Mouse (Mus musculus) adrenal gland, postnatal 4 days (tissue): ENCODE measurements around the gene Clec4b2. TPM values are rescaled to one million over a fixed set of nuclear protein-coding genes. Genes with fewer than 3 reads are reported as not detected.
"Not testable (repeated sequence)": the region's sequence is repeated elsewhere in the genome, so short reads cannot be mapped to it uniquely, and the experiment has no call there.

Experiments used
- DNase-seq, 2 experiments: peaks; one replicate each; pipeline ENCODE4 v3.0.0; 2021 to 2022; ENCODE audit warnings: low spot score in 2 of 2, mixed read lengths in 2 of 2
- long read RNA-seq, 2 experiments: library from polyadenylated mRNA; stranded (forward); transcript quantifications; one replicate each; pipeline ENCODE4 v2.0.0; 2021
- total RNA-seq, 2 experiments: library from RNA; stranded (reverse); gene quantifications; 2 replicates each; pipeline ENCODE4 v1.2.3; 2021

Clec4b2 gene
- total RNA-seq: under 1 TPM in 1 of 2 experiments, not detected in 1; 0.34 TPM
- long read RNA-seq, experiment 1: 0 reads
- long read RNA-seq, experiment 2: 0 reads

DNA sequence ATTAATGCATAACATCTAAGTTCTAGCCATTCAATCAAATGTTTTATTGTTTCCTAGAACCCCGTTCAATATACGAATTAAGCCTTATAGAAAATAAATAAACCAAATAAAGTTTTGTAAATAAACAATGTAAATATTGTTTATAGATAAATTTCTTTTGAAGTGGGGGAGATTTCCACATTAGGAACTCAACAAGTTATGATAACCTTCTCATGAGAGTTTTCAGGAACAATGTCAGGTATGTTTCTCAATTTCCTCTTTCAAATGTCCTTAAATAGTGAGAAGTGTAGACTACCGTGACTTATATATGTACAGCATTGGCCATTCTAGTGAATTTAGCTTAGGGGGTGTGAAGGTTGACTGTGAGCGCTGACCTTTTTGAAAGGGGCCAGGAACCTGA, at the start of gene Clec4b2:
Gene Clec4b2, plus strand, starts transcription at position 301 of the 400 bp plus-strand sequence.
- DNase-seq: no peak

DNA sequence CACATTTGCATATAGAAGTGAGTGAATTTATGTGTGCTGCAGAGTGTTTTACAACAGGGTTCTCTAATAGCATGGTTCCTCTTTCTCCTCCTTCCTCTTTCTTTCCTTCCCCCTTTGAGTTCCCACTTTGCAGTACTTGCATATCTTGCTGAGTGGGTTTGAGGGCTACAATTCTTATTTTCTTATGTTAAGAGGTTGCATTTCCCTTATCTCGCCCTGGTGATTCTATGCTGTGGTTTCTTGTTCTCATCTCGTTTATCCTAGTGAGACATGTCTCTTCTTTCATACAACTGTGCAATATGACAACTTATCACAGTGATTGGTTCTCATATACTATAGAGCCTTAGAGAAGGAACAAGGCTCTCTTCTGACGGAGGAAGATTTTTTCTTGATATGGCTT, 49.5 kb upstream of the Clec4b2 start:
- DNase-seq: no peak

DNA sequence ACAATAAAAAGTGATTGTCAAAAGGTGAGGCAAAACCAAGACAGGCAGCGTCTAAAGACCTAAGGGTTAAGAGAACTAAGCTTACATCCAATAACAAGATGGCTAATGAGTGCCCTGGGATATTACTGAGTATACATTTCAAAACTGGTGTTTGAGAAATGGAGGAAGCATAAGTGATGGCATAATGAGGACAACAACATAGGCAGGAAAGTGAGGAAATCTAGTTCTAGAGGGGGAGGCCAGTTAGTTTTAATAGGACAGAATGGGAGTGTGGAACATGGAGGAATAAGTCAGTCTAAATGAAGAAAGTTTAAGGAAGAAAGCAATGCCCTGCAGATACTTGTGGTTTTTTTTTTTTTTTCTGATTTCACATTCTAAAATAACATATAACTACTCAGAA, 45.5 kb upstream of the Clec4b2 start:
- DNase-seq: no peak

DNA sequence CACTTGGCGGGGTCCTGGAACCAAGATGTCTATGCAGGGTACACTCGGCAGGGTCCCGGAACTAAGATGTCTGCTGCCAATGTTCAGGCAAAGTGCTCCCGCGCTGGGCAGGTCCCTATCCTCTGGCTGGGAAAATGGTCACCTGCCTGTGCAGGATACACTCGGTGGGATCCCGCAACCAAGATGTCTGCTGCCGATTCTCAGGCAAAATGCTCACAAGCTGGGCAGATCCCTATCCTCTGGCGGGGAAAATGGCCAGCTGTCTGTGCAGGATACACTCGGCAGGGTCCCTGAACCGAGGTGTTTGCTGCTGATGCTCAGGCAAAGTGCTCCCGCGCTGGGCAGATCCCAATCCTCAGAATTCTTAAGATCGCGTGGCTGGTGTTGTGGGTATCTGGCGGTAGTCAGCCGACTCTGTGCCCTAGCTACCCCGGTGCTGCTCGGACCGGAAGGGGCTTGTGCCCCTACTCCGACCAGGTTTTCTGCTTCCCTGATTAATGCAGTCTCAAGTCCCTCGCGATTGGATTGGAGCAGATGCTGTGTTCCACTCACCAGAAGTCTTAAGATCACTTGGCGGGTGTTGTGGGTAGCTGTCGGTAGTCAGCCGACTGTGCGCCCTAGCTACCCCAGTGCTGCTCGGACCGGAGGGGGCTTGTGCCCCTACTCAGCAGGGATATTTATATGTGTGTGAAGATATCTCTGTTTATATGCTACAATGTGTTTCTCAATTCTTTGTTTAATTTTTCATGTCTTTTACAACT, 34.7 kb upstream of the Clec4b2 start:
- not testable (repeated sequence) for DNase-seq

DNA sequence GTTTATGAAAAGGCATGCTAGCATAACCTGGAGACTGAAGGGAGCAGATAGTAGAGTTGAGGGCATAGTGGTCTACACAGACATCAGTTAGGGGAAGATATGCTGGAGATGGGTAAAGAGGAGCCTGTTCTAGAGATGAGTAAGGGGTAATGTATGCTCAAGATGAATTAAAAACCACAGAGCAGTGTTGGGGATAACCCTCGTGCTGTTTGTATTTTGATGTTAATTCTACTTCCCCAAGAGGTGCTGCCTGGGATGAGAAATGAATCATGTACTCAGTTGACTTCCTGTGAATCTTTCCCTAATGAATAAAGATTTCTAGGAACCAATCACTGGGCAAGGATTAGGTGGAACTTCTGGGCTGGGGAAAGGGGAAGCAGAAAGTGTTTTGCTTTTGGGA, 2.6 kb upstream of the Clec4b2 start:
- DNase-seq: no peak

DNA sequence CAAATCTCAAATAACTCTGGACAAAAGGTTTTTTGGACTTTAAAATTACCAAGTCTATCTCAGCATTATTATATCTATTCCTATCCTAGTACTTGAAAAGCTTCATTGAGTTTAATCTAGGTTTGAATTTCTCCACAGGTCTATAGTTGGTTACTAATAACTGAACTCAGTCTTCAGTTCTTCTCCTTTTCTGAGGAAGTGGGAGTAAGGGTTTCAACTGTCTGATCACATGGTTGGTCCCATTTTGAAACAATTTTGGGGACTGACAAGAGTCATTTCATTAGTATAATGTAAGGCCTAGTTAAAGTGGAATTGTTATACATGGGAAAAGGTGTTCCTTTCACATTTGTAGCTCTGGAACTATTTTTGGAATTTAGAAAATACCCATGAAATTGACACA, 1.7 kb upstream of the Clec4b2 start:
- no peak for DNase-seq

DNA sequence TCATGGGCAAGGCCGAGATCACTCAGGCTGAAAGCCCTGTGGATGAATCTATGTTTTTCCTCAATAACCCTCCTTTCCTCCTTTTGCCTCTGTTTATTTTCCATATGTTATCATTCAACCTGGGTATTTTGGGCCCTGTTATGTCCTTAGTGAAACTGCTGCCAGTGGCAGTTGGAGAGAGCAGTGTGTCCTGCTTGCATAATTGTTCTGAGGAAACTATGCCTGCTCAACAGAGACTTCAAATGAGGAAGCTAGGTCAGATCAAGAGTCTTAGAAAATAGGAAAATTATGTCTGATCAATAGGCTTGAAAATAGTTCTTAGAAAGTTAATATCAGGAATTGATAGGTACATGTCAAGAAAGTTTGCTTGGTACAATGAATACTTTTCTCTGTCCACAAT, 2.9 kb downstream of the Clec4b2 start:
- no peak for DNase-seq

DNA sequence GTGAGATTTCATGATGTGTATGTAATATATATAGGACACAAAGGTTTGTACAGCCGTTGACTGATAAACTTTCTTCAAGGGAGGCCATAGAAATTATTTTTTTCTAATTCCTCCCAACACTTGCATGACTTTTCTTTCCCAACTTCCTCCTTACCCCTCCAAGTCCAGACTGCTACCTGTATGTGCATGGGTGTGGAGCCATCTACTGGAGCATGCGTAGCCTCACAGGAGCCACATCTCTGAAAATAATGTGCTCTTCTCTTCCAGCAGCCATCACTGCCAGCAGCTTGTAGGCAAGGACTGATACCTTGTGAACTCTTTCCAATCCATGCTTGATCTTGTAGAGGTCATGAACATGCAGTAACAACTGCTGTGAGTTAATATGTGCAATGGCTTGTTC, 12.2 kb downstream of the Clec4b2 start:
- not testable (repeated sequence) for DNase-seq

DNA sequence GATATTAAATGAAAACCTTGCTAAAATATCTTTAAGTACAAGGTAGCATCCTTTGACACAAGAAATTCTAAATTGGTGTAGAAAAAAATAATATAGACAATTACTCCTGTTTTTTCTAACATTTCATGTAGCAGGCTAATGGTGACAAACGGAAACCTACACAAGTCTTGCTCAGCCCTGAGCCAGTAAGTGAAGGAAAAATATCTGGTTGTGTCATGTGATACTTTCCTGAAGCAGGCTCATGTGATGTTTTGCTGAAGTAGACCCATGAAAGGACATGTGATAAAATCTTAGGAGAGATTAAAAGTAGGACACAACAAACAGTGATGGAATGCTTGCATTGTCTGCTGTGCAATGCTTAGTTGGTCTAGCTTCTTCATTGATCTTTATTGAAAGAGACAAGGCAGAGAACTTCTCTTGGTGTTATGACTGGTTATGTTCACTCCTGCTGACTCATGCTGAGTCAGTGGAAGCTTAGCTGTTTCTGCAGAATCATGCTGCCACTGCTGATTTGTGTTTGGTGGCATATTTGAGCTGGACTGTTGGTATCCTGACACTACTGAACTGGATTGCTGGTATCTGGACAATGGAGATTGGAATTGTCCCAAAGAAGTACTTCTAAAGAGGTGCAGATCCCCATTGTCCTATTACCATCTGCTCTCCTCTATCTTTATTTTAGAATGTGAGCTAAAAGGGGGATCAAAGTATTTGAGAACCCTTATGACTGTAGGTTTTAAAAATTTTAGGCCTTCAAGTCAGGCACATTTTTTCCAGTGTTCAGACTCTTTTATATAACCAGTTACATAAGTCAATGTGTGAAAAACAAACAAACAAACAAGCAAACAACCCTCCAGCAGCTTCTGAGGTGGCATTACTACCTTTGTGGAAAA, 34.7 kb downstream of the Clec4b2 start:
- no peak for DNase-seq

DNA sequence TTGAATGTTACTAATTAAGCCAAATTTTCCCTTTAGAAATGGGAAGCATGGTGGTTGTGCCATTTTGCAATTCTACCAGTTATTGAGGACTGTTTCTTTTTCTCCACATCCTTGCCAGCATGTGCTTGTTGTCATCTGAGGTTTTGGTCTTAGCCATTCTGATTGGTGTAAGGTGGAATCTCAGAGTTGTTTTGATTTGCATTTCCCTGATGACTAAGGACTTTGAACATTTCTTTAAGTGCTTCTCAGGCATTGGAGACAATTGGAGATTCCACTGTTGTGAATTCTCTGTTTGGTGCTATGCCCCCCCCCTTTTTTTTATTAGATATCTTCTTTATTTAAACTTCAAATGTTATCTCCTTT, 35.4 kb downstream of the Clec4b2 start:
- not testable (repeated sequence) for DNase-seq

DNA sequence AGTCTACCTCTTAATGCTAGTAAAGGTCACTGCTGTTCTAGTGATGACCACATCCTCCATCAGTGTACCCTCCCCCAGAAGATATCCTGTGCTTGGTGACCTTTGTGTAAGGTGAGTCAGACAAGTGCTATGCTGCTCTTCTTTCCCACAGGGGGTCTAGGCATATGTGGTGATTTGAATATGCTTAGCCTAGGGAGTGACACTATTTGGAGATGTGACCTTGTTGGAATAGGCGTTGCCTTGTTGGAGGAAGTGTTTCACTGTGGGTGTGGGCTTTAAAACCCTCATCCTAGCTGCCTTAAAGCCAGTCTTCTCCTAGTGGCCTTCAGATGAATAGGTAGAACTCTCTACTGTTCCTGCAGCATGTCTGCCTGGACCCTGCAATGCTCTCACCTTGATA, 39.0 kb downstream of the Clec4b2 start:
- no peak for DNase-seq

DNA sequence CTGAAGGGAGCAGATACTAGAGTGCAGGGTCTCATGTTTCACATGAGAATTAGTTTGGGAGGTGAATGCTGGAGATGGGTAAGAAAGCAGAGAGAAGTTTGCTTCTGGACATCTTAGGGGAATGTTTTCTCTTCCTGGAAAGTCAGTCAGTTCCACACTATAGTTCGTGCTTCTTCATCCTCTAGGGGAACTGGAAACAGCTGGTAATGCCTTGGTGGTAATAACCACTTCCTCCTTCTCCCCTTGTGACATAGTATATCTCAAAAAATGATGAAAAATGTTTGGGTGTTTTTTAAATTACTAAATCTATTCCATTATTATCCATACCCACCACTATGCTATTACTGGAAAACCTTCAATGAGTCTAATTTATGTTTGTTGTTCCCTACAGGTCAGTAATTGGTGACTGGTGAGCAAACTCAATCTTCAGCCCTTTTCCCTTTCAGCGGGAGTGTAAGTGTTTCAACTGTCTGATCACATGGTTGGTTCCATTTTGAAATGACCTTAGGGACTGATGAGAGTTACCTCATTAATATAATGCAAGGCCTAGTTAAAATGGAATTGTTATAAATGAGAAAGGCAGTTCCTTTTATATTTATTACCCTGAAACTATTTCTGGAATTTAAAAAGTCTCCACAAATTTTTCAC, 55.0 kb downstream of the Clec4b2 start:
- DNase-seq: no peak

DNA sequence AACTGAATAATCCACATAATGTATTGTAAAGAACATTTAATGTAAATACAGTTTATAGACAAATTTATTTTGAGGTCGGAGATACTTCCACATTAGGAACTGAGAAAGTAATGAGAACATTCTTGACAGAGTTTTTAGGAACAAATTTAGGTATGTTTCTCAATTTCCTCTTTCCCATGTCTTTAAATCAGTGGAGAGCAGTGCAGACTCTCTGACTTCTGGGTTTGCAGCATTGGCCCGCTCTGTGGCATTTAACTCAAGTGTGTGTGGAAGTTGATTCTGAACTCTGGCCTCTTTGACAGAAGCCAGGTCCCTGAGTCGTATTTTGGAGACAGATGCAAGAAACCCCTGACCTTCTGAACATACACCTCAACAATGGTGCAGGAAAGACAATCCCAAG, 57.0 kb downstream of the Clec4b2 start, which contains the start of gene Clec4n:
Gene Clec4n, plus strand, starts transcription at position 200 of the 400 bp plus-strand sequence.
- DNase-seq: no peak

DNA sequence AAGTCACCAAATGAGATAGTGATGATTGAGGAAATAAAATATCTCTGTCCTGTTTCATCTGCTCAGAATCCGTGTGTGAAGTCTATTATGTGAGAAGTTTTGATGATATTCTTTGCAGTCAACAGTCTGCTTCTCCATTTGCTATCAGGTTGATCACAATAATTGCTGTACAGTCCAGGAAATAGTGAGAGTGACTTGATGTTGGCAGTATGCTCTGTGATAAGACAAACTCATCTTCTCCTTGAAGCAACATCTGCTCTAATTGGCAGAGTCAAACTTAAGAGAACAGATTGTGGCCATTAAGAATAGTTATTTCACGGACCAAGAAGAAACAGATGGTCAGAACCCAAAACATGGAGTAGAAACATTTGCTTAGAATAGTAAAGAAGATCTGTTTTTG, 58.5 kb downstream of the Clec4b2 start:
- no peak for DNase-seq

DNA sequence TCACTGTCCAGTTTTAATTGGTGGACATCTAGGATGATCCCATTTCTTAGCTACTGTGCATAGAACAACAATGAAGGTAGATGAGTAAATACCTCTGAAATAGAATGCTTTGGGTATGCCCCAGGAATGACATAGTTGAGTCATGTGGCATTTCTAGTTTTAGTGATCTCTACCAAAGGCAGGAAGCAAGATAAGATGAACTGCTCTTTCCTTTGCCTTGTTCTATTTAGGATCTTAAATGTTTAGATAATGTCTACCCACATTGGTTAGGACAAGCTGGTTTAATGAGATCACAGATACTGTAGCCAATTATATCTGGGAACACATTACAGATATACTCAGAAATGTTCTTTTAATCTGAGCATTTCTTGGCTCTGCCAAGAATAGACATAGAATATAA, 64.9 kb downstream of the Clec4b2 start:
- no peak for DNase-seq

DNA sequence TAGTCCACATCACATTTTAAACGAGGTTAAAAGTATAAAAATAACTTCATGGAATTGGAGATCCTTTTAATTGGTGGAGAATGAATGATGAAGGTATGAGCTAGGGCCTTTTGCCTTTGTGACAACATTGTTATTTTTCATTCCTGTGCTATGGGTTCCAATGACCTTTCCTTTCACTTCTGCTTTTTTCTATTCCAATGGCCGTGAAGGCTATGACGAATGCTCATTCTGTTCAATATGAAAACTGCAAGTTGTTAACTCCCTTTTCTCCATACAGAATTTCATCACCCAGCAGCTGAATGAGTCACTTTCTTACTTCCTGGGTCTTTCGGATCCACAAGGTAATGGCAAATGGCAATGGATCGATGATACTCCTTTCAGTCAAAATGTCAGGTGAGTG, 71.5 kb downstream of the Clec4b2 start:
- DNase-seq: no peak

DNA sequence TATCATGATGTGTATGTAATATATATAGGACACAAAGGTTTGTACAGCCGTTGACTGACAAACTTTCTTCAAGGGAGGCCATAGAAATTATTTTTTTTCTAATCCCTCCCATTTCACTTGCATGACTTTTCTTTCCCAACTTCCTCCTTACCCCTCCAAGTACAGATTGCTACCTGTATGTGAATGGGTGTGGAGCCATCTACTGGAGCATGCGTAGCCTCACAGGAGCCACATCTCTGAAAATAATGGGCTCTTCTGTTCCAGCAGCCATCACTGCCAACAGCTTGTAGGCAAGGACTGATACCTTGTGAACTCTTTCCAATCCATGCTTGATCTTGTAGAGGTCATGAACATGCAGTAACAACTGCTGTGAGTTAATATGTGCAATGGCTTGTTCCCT, 76.2 kb downstream of the Clec4b2 start:
- DNase-seq: not testable (repeated sequence)

DNA sequence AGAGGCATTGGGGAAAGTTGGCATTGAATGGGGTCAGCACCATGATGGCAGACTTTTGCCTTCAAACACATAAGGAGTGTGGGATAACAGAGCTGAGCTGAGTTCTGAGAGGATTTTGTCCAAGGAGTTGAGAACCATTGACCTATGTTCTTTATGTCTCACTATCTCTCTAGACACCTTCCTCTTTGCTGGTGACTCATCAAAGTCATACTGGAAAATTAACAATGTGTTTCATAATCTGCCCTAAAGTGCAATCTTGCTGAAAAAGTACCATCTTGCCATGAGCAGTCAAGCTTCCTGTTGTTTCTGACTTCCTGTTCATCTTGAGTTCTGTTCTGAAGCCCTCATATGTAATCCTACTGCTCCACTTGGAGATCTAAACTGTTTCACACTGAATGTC, 80.0 kb downstream of the Clec4b2 start:
- no peak for DNase-seq
